Mouse (Mus musculus): ENCODE measurements at regions not wholly inside any gene's neighbourhood (a gene's known extent, or its start where the extent isn't known, plus 50 kb on each side); places are given as distances from the start of the nearest gene placed in this dataset.

DNA sequence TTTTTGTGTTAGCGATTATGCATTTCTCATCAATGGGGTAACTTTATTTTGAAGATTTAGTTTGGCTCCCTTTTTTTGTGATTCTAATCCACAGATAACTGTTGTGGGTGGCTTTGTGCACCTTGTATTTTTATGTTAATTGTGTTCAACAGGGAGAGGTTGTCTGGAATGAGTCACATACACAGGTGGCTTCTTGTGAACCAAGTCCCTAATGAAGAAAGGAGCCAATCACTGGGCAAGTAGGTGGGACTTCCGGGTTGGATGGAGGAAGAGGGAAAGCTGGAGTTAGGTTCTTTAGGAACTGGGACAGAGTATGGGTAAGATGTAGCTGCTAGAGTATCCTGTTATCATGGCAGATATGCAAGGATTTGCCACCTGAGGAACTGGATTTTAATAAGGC is 925.2 kb downstream of the Flrt2 start:
- no peak for DNase-seq (ENCODE audit: low spot score in 2 of 2)
